Comparison of ENCODE assay signal across 21 mouse cellular contexts in the genomic region with DNA sequence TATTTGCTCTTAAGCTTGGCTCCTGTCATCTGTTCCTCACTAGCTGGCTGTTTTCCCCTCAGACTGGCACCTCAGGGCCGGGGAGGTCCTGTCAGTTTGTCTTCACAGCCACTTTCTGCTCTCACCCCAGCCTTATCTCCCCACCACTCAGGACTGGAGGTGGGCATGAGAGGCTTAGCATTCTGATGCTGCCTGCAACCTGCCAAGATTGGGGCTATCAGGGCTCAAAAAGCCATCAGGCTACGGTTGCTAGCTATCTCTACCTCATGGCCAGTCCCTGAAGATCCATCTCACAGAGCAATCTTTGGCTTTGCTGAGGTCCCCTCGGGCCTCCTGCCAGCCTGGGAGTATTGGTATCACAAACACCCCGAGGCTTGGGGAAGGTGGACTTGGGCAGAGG. TPM values are rescaled to one million over a fixed set of nuclear protein-coding genes. Genes with fewer than 3 reads are reported as not detected.
A peak's percentile ranks its signal among the peaks of the same experiment; 100 is the strongest.
DNase-seq lines count a peak whose midpoint lies in the region; ATAC-seq and TF ChIP-seq lines count a peak whose summit lies in the region.
"Had no signal": no experiment of that assay in that cellular context is flagged by ENCODE, and none has a peak within 500 bp of the region (broad histone marks: within the 10 kb centered on the region; RNA-seq: fewer than 3 reads in every experiment).

No protein-coding gene starts in this region.

- TF ChIP-seq CTCF in liver, embryonic 14.5 days (IDR thresholded peaks at IDR 0.05; ENCODE audit: low read depth): no peak

- no peaks in the 10 kb centered on the region; the same call in 1 of the 2 replicates for H3K4me1 ChIP-seq in midbrain, embryonic 11.5 days (ENCODE audit: control insufficient read depth, insufficient read depth, low read length)
- H3K4me1 ChIP-seq in midbrain, embryonic 13.5 days (replicated peaks): peaks cover 18% of the 10 kb centered on the region
- peaks cover 50 to 80% of the 10 kb centered on the region in 2 experiments for H3K4me1 ChIP-seq in liver, embryonic 14.5 days (replicated peaks; ENCODE audit: control insufficient read depth in 2 of 2, insufficient read depth in 2 of 2, low read length in 1 of 2)
- H3K4me1 ChIP-seq in stomach, embryonic 16.5 days (ENCODE audit: control insufficient read depth, insufficient read depth, low read length): peaks cover 18% of the 10 kb centered on the region; the same call in 1 of the 2 replicates

- no peaks in the 10 kb centered on the region for H3K36me3 ChIP-seq in midbrain, embryonic 11.5 days (ENCODE audit: control insufficient read depth, insufficient read depth, low read length)
- H3K36me3 ChIP-seq in midbrain, embryonic 13.5 days: no peaks in the 10 kb centered on the region
- H3K36me3 ChIP-seq in liver, embryonic 14.5 days (replicated peaks; ENCODE audit: control insufficient read depth, insufficient read depth, low read depth): no peaks in the 10 kb centered on the region
- no peaks in the 10 kb centered on the region for H3K36me3 ChIP-seq in stomach, embryonic 16.5 days (ENCODE audit: control insufficient read depth, insufficient read depth, low read length)
- H3K36me3 ChIP-seq: G1E; hindbrain, embryonic 10.5 days; limb, embryonic 15.5 days; midbrain, embryonic 12.5 days had no signal

- intact Hi-C loops in gastrocnemius, postnatal 14 days (cut with DNase I; ENCODE audit: low total_unique reads): no loop called here

- no peak overlapping the region for H3K9ac ChIP-seq in midbrain, embryonic 11.5 days (ENCODE audit: low read length)
- H3K9ac ChIP-seq in midbrain, embryonic 13.5 days (replicated peaks): no peak overlapping the region
- H3K9ac ChIP-seq in liver, embryonic 14.5 days (replicated peaks): peak overlapping the region; percentile 0; the same call in 1 of the 2 replicates
- H3K9ac ChIP-seq in stomach, embryonic 16.5 days (ENCODE audit: low read length): no peak overlapping the region
- H3K9ac ChIP-seq: limb, embryonic 15.5 days; midbrain, embryonic 12.5 days had no signal

- peak; percentile 89 for TF ChIP-seq EP300 in liver, embryonic 14.5 days (IDR thresholded peaks at IDR 0.05; ENCODE audit: low read depth)

- no peak for ATAC-seq in midbrain, embryonic 11.5 days (ENCODE audit: low FRiP score)
- ATAC-seq in midbrain, embryonic 13.5 days: no peak
- ATAC-seq in erythroid progenitor cell, adult 5-6 weeks (replicated peaks; ENCODE audit: low FRiP score, poor library complexity, severe bottlenecking): 0 out of 2 replicates have a peak, but pooled peaks have one; percentile 7
- peak; percentile 47 for ATAC-seq in liver, embryonic 14.5 days (ENCODE audit: insufficient read depth)
- ATAC-seq in stomach, embryonic 16.5 days (ENCODE audit: insufficient read depth, low FRiP score): no peak
- ATAC-seq: forebrain, embryonic 14.5 days; inflammation-experienced regulatory T-cells, adult 6 months had no signal

- no peak overlapping the region for H3K27ac ChIP-seq in midbrain, embryonic 11.5 days (ENCODE audit: low read depth, low read length)
- H3K27ac ChIP-seq in midbrain, embryonic 13.5 days: no peak overlapping the region
- H3K27ac ChIP-seq in liver, embryonic 14.5 days: peak overlapping the region; percentile 59
- H3K27ac ChIP-seq in stomach, embryonic 16.5 days (ENCODE audit: low read length): 0 out of 2 replicates have a peak overlapping the region, but pooled peaks have one; percentile 2
- H3K27ac ChIP-seq: embryonic facial prominence, embryonic 10.5 days; hindbrain, embryonic 10.5 days; limb, embryonic 15.5 days; midbrain, embryonic 12.5 days had no signal

- peaks cover 22% of the 10 kb centered on the region for H3K27me3 ChIP-seq in midbrain, embryonic 11.5 days (ENCODE audit: control insufficient read depth, insufficient read depth, low read length)
- H3K27me3 ChIP-seq in midbrain, embryonic 13.5 days: peaks cover 38% of the 10 kb centered on the region
- H3K27me3 ChIP-seq in liver, embryonic 14.5 days (ENCODE audit: control insufficient read depth, insufficient read depth, low read length): no peaks in the 10 kb centered on the region
- no peaks in the 10 kb centered on the region for H3K27me3 ChIP-seq in stomach, embryonic 16.5 days (ENCODE audit: control insufficient read depth, insufficient read depth, low read length)
- H3K27me3 ChIP-seq: limb, embryonic 15.5 days had no signal

- H3K4me3 ChIP-seq in midbrain, embryonic 11.5 days (ENCODE audit: low read depth, low read length): no peak overlapping the region
- H3K4me3 ChIP-seq in midbrain, embryonic 13.5 days (replicated peaks): no peak overlapping the region
- no peak overlapping the region for H3K4me3 ChIP-seq in liver, embryonic 14.5 days (ENCODE audit: insufficient read depth in 1 of 2, low read depth in 2 of 2, low read length in 2 of 2)
- no peak overlapping the region for H3K4me3 ChIP-seq in stomach, embryonic 16.5 days (replicated peaks; ENCODE audit: low read length)
- H3K4me3 ChIP-seq: embryonic facial prominence, embryonic 10.5 days; hindbrain, embryonic 10.5 days; limb, embryonic 15.5 days; midbrain, embryonic 12.5 days had no signal

- no peak overlapping the region for H3K4me2 ChIP-seq in midbrain, embryonic 11.5 days
- H3K4me2 ChIP-seq in midbrain, embryonic 13.5 days (replicated peaks): no peak overlapping the region
- peak overlapping the region; percentile 2 for H3K4me2 ChIP-seq in liver, embryonic 14.5 days (ENCODE audit: low read depth)
- H3K4me2 ChIP-seq in stomach, embryonic 16.5 days (ENCODE audit: low read depth, low read length): no peak overlapping the region
- H3K4me2 ChIP-seq: limb, embryonic 15.5 days; midbrain, embryonic 12.5 days had no signal

- DNase-seq in midbrain, embryonic 11.5 days (ENCODE audit: low spot score, missing footprints): peak; percentile 71
- DNase-seq in liver, embryonic 14.5 days (ENCODE audit: low read depth in 3 of 3, low spot score in 3 of 3): peak in 1 of 3 experiments; percentile 51
- DNase-seq in adrenal gland, postnatal 14 days: no peak
- no peak for DNase-seq in gastrocnemius, postnatal 14 days
- DNase-seq: cerebellum, adult 11-12 months; cerebellum, postnatal 25 days; kidney, adult 8-10 months; kidney, postnatal 36 days; layer of hippocampus, postnatal 36 days; lung, postnatal 14 days; right cerebral cortex, postnatal 25 days had no signal

- 74% methylated on average over 4 of the region's 4 CpGs for WGBS in midbrain, embryonic 11.5 days
- 71% methylated on average over 4 of the region's 4 CpGs for WGBS in midbrain, embryonic 13.5 days
- 15% methylated on average over 4 of the region's 4 CpGs for WGBS in liver, embryonic 14.5 days (ENCODE audit: insufficient replicate concordance)
- 58% methylated on average over 4 of the region's 4 CpGs for WGBS in stomach, embryonic 16.5 days

- H3K9me3 ChIP-seq in midbrain, embryonic 11.5 days (ENCODE audit: control insufficient read depth, low read length): no peaks in the 10 kb centered on the region
- no peaks in the 10 kb centered on the region for H3K9me3 ChIP-seq in midbrain, embryonic 13.5 days
- no peaks in the 10 kb centered on the region for H3K9me3 ChIP-seq in liver, embryonic 14.5 days (ENCODE audit: control insufficient read depth, low read length)
- H3K9me3 ChIP-seq in stomach, embryonic 16.5 days (replicated peaks; ENCODE audit: control insufficient read depth, low read length): no peaks in the 10 kb centered on the region
- H3K9me3 ChIP-seq: embryonic facial prominence, embryonic 10.5 days; G1E; hindbrain, embryonic 10.5 days; limb, embryonic 15.5 days; midbrain, embryonic 12.5 days had no signal

RNA-seq across cellular contexts. Expression of gene Stard10, which starts 2.0 kb away (rescaled TPM):
- polyA plus RNA-seq in midbrain, embryonic 11.5 days (2014; fragmentation: Nextera tagmentation; extraction: Ambion mirVana): 5.3 and 5.7 TPM in 2 replicates
- polyA plus RNA-seq in midbrain, embryonic 13.5 days (2015; fragmentation: Nextera tagmentation; extraction: Ambion mirVana): 4.4 and 6.8 TPM in 2 replicates
- 73.9 and 101 TPM in 2 replicates for total RNA-seq in erythroid progenitor cell, adult 5-6 weeks (2015; ENCODE audit: low replicate concordance)
- total RNA-seq in erythroid progenitor cell, adult 5-6 weeks (2017; ENCODE audit: low replicate concordance): 37.4 and 52.9 TPM in 2 replicates
- 71.0 and 71.8 TPM in 2 replicates for polyA plus RNA-seq in liver, embryonic 14.5 days (2012; rRNA removed)
- polyA plus RNA-seq in liver, embryonic 14.5 days (2014; fragmentation: Nextera tagmentation; extraction: Ambion mirVana): 98.2 and 102 TPM in 2 replicates
- 95.6 and 106 TPM in 2 replicates for polyA plus RNA-seq in stomach, embryonic 16.5 days (2015; fragmentation: Nextera tagmentation; extraction: Ambion mirVana)
- total RNA-seq in adrenal gland, postnatal 14 days (2021): 20.2 and 77.9 TPM in 2 replicates
- total RNA-seq in gastrocnemius, postnatal 14 days (2021): 10 to 100 TPM; 19.1 to 19.9 TPM
- total RNA-seq: G1E had no signal

RNA-seq across cellular contexts. Expression of gene Atg16l2, which starts 16.8 kb away (rescaled TPM):
- polyA plus RNA-seq in midbrain, embryonic 11.5 days (2014; fragmentation: Nextera tagmentation; extraction: Ambion mirVana): 8.5 and 14.8 TPM in 2 replicates
- polyA plus RNA-seq in midbrain, embryonic 13.5 days (2015; fragmentation: Nextera tagmentation; extraction: Ambion mirVana): 16.8 and 20.8 TPM in 2 replicates
- total RNA-seq in erythroid progenitor cell, adult 5-6 weeks (2015; ENCODE audit: low replicate concordance): 1.4 and 5.9 TPM in 2 replicates
- total RNA-seq in erythroid progenitor cell, adult 5-6 weeks (2017; ENCODE audit: low replicate concordance): 0.64 and 8.4 TPM in 2 replicates
- polyA plus RNA-seq in liver, embryonic 14.5 days (2012; rRNA removed): 3.1 and 3.5 TPM in 2 replicates
- 1.3 and 1.8 TPM in 2 replicates for polyA plus RNA-seq in liver, embryonic 14.5 days (2014; fragmentation: Nextera tagmentation; extraction: Ambion mirVana)
- polyA plus RNA-seq in stomach, embryonic 16.5 days (2015; fragmentation: Nextera tagmentation; extraction: Ambion mirVana): 19.6 and 20.0 TPM in 2 replicates
- 16.6 and 21.5 TPM in 2 replicates for total RNA-seq in adrenal gland, postnatal 14 days (2021)
- 1 to 10 TPM; 5.7 to 7.3 TPM for total RNA-seq in gastrocnemius, postnatal 14 days (2021)

RNA-seq across cellular contexts. Expression of gene Arap1, which starts 29.0 kb away (rescaled TPM):
- 10.8 and 11.2 TPM in 2 replicates for polyA plus RNA-seq in midbrain, embryonic 11.5 days (2014; fragmentation: Nextera tagmentation; extraction: Ambion mirVana)
- polyA plus RNA-seq in midbrain, embryonic 13.5 days (2015; fragmentation: Nextera tagmentation; extraction: Ambion mirVana): 6.2 and 7.8 TPM in 2 replicates
- 15.1 and 20.1 TPM in 2 replicates for total RNA-seq in erythroid progenitor cell, adult 5-6 weeks (2015; ENCODE audit: low replicate concordance)
- total RNA-seq in erythroid progenitor cell, adult 5-6 weeks (2017; ENCODE audit: low replicate concordance): 10.6 and 12.7 TPM in 2 replicates
- polyA plus RNA-seq in liver, embryonic 14.5 days (2012; rRNA removed): 13.3 and 13.7 TPM in 2 replicates
- 12.9 and 13.9 TPM in 2 replicates for polyA plus RNA-seq in liver, embryonic 14.5 days (2014; fragmentation: Nextera tagmentation; extraction: Ambion mirVana)
- polyA plus RNA-seq in stomach, embryonic 16.5 days (2015; fragmentation: Nextera tagmentation; extraction: Ambion mirVana): 105 and 111 TPM in 2 replicates
- 39.7 and 55.7 TPM in 2 replicates for total RNA-seq in adrenal gland, postnatal 14 days (2021)
- total RNA-seq in gastrocnemius, postnatal 14 days (2021): 10 to 100 TPM; 19.5 to 21.0 TPM

Comparison
In these comparisons a context has a peak if more than half of its experiments do, and no peak if none do; other contexts are left out.
1. ATAC-seq: peak in erythroid progenitor cell, adult 5-6 weeks (single experiment) and liver, embryonic 14.5 days (single experiment); none in midbrain, embryonic 11.5 days (single experiment), midbrain, embryonic 13.5 days (single experiment) and stomach, embryonic 16.5 days (single experiment).
2. H3K27ac ChIP-seq: peak in liver, embryonic 14.5 days (single experiment) and stomach, embryonic 16.5 days (single experiment); none in midbrain, embryonic 11.5 days (single experiment) and midbrain, embryonic 13.5 days (single experiment).